Mouse (Mus musculus) spleen, adult 2 months (tissue): ENCODE results near the gene Pappa. TPM values are rescaled to one million over a fixed set of nuclear protein-coding genes. Genes with fewer than 3 reads are reported as not detected.

Source experiments
- DNase-seq, 2 experiments: peaks; one replicate each; pipeline versions ENCODE4 v3.0.0 to v3.0.0-alpha.2; 2012 to 2021; ENCODE audit warnings: low spot score in 2 of 2, low read depth in 1 of 2
- H3K27ac ChIP-seq: fragments of 200-500 bp; 2 replicates; pipeline ENCODE4 v1.5.1; 2012; ENCODE audit warnings: low read length, inconsistent platforms; ENCODE audit not compliant: insufficient read depth
- H3K27me3 ChIP-seq: fragments of 200-500 bp; 2 replicates; pipeline ENCODE4 v1.6.1; 2012; ENCODE audit warnings: mild to moderate bottlenecking, moderate library complexity, low read length, inconsistent platforms; ENCODE audit not compliant: control insufficient read depth, insufficient read depth
- H3K36me3 ChIP-seq: fragments of 200-500 bp; 2 replicates; pipeline ENCODE4 v1.6.1; 2012; ENCODE audit warnings: mild to moderate bottlenecking, low read length, inconsistent platforms; ENCODE audit not compliant: control insufficient read depth, insufficient read depth
- H3K4me1 ChIP-seq: fragments of 200-500 bp; 2 replicates; pipeline ENCODE4 v1.6.1; 2011; ENCODE audit warnings: inconsistent platforms; ENCODE audit not compliant: control insufficient read depth, insufficient read depth, insufficient read length
- H3K4me3 ChIP-seq: fragments of 200-500 bp; 2 replicates; pipeline ENCODE4 v1.5.1; 2011; ENCODE audit warnings: mild to moderate bottlenecking, inconsistent platforms; ENCODE audit not compliant: insufficient read depth, insufficient read length; ENCODE audit errors: extremely low read depth
- CTCF ChIP-seq: fragments of 200-500 bp; IDR thresholded peaks from 2 replicates; pipeline ENCODE4 v1.5.1; 2011; ENCODE audit warnings: mild to moderate bottlenecking, inconsistent platforms; ENCODE audit not compliant: insufficient read depth, insufficient read length, insufficient replicate concordance; ENCODE audit errors: extremely low read depth
- POLR2A ChIP-seq: fragments of 200-500 bp; IDR thresholded peaks from 2 replicates; pipeline ENCODE4 v1.6.1; 2011; ENCODE audit warnings: low read depth, low read length, inconsistent platforms
- WGBS: fragments of 180-500 bp; shearing (Covaris S2); methylation state at CpG from one replicate; pipeline ENCODE4 v1.1.7; 2018; 5-methylcytosine and 5-hydroxymethylcytosine counted together
- polyA plus RNA-seq: library from polyadenylated mRNA; depleted of rRNA; stranded (reverse); fragments of >200 nt; gene quantifications from 2 replicates; pipeline ENCODE4 v1.2.3, GENCODE M21; 2012

The Pappa gene
- polyA plus RNA-seq, 1 experiment: 0.22 TPM

- H3K27ac ChIP-seq: no peak overlapping the region
- H3K27me3 ChIP-seq: no peaks in the 10 kb centered on the region
- no peak overlapping the region for H3K4me3 ChIP-seq
- WGBS: 48% methylated on average over 7 of the region's 7 CpGs
- H3K36me3 ChIP-seq: no peaks in the 10 kb centered on the region
- TF ChIP-seq CTCF (no peak), POLR2A (no peak)
- no peak for DNase-seq
- no peaks in the 10 kb centered on the region for H3K4me1 ChIP-seq
Observed at GRCm38 (mm10) chr4:65279979-65280677, 156.2 kb downstream of the Pappa start.

DNA sequence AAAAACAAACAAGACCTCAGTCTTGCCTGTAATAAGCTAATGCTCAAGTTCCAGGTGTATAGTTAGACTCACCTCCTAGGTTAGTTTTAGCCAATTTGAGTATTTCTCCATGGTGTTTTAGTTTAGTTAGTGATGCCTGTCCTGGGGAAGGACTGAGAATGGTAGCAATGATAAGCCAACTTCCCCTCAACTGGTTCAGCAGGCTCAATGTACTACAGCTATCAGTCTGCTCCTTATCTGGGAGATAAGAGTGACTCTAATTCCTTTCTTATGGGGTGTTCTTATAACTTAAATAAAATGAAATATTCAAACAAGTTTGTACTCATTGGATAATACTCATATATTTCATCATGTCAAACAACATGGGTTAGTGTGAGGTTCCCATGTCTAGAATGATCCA lies 156.9 kb downstream of the Pappa start:
- TF ChIP-seq CTCF: no peak
- TF ChIP-seq POLR2A: no peak
- H3K36me3 ChIP-seq: no peaks in the 10 kb centered on the region
- H3K4me3 ChIP-seq: no peak overlapping the region
- DNase-seq: no peak
- H3K4me1 ChIP-seq: no peaks in the 10 kb centered on the region
- H3K27me3 ChIP-seq: no peaks in the 10 kb centered on the region
- H3K27ac ChIP-seq: no peak overlapping the region

- Histone ChIP-seq H3K36me3 (no peaks in the 10 kb centered on the region), H3K27ac (no peak overlapping the region), H3K4me3 (no peak overlapping the region), H3K4me1 (no peaks in the 10 kb centered on the region), H3K27me3 (no peaks in the 10 kb centered on the region)
- WGBS: 83% methylated on average over 2 of the region's 2 CpGs
- no peak for TF ChIP-seq POLR2A
- no peak for TF ChIP-seq CTCF
- no peak for DNase-seq
Observed at GRCm38 (mm10) chr4:65283611-65284010, 159.6 kb downstream of the Pappa start.

DNA sequence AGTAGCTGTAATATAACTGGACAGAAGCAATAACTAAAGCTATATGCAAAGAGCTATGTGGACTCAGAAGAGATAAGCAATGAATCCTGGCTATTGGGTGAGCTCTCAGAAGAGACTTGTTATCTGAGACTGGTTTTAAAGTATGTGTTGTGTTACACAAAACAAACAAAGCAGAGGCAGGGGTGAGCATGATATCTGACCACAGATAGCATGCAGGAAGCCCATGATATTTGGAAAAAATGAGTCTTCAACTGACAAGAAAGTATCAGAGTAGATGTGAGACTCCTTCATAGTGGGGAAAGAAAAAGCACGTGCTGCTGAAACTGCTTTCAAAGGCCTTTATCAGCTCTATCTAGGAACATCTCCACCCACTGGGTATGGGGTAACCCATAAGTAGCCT lies 161.2 kb downstream of the Pappa start:
- H3K27ac ChIP-seq: no peak overlapping the region
- no peaks in the 10 kb centered on the region for H3K27me3 ChIP-seq
- H3K4me1 ChIP-seq: no peaks in the 10 kb centered on the region
- WGBS: 67% methylated on average over 1 of the region's 1 CpGs
- no peak overlapping the region for H3K4me3 ChIP-seq
- H3K36me3 ChIP-seq: no peaks in the 10 kb centered on the region
- no peak for DNase-seq
- no peak for TF ChIP-seq POLR2A
- TF ChIP-seq CTCF: no peak

- no peak overlapping the region for H3K4me3 ChIP-seq
- 75% methylated on average over 3 of the region's 3 CpGs for WGBS
- H3K36me3 ChIP-seq: no peaks in the 10 kb centered on the region
- no peaks in the 10 kb centered on the region for H3K27me3 ChIP-seq
- H3K27ac ChIP-seq: no peak overlapping the region
- no peak for DNase-seq
- no peaks in the 10 kb centered on the region for H3K4me1 ChIP-seq
- TF ChIP-seq POLR2A (no peak), CTCF (no peak)
Observed at GRCm38 (mm10) chr4:65289247-65289646, 165.3 kb downstream of the Pappa start.

DNA sequence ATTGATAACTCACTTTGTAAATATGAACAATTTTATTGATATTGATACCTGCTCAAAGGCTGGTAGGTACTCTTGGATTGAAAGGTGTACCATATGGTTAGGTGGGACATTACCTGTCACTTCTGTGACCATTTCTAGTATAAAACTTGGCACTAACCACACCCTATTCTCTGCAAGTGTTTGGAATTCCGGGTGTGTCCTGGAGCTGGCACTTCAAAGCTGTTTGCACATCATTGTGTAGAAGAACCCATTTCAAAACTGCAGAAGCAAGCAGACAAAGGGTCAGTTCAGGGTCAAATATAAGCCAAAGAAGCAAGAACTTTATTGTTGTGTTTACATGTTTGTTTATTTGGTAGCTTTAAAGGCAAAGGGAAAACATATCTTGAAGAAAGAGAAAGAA lies 171.8 kb downstream of the Pappa start:
- H3K4me3 ChIP-seq: no peak overlapping the region
- no peak overlapping the region for H3K27ac ChIP-seq
- no peak for DNase-seq
- no peaks in the 10 kb centered on the region for H3K36me3 ChIP-seq
- no peaks in the 10 kb centered on the region for H3K4me1 ChIP-seq
- H3K27me3 ChIP-seq: no peaks in the 10 kb centered on the region
- 93% methylated on average over 1 of the region's 1 CpGs for WGBS
- TF ChIP-seq CTCF: no peak
- TF ChIP-seq POLR2A: no peak

DNA sequence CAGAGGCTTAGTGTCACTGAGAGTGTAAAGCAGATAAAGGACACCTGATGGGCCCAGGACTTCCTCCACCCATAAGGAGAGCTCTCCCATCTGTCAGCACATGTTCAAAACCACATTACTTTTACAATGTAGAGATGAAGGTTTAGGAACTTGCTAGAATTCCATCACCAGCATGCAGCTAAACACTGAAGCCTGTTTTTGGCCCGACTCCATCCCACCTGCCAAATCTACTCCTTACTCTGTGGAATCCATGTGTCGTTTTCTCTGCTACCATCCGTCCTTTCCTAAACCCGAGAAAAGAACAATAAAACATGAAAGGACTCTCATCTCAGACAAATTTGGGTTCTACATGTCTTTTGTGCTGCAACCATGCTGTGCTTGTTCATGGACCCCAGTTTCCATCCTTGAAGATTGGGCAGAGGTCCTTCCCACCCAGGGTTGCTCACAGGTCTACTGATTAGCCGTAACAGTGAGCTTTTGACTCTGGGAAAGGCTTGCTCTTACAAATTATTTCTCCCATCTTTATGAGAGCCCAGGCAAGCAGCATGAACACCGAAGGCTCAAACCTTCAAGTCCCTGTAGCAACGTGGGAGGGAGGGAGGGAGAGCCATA lies 172.5 kb downstream of the Pappa start:
- Histone ChIP-seq H3K27me3 (no peaks in the 10 kb centered on the region), H3K4me1 (no peaks in the 10 kb centered on the region), H3K27ac (no peak overlapping the region), H3K4me3 (no peak overlapping the region), H3K36me3 (no peaks in the 10 kb centered on the region)
- WGBS: 80% methylated on average over 7 of the region's 7 CpGs
- no peak for DNase-seq
- TF ChIP-seq CTCF (no peak), POLR2A (no peak)

GRCm38 (mm10) chr4:65296968-65297499 lies 173.1 kb downstream of the Pappa start:
- no peak for DNase-seq
- 83% methylated on average over 13 of the region's 13 CpGs for WGBS
- H3K27me3 ChIP-seq: no peaks in the 10 kb centered on the region
- H3K36me3 ChIP-seq: no peaks in the 10 kb centered on the region
- no peak overlapping the region for H3K27ac ChIP-seq
- TF ChIP-seq POLR2A (no peak), CTCF (no peak)
- no peaks in the 10 kb centered on the region for H3K4me1 ChIP-seq
- no peak overlapping the region for H3K4me3 ChIP-seq
